Comparison of ENCODE assay signal across 21 mouse cellular contexts in the genomic region with DNA sequence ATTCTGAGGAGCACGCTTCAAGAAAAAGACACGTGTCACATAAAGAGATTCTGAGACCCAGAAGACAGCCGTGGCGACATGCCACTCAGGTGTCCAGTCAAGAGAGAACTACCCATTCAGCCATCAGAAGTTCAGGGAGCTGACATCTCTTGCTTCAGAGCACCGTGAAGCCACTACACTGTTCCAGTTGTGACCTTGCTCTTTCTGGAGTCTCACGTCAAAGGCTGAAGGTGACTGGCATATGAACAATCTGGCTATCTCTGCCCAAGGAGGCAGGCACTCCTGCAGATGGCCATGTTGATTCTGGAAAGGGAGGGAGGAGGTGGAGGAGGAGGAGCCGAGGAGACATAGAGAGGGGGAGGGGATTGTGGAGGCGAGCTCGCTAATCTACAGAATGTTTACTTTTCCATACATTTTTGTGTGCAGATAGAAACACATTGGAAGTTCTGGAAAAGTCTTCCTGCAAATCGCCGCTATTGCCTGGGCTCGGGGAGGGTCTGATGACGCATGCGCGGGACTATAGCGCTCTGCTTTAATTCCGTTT.
A peak's percentile ranks its signal among the peaks of the same experiment; 100 is the strongest.
DNase-seq lines count a peak whose midpoint lies in the region; ATAC-seq and TF ChIP-seq lines count a peak whose summit lies in the region.
"Had no signal": no experiment of that assay in that cellular context is flagged by ENCODE, and none has a peak within 500 bp of the region (broad histone marks: within the 10 kb centered on the region; RNA-seq: fewer than 3 reads in every experiment).

No protein-coding gene starts in this region.

- no peak for ATAC-seq in embryonic facial prominence, embryonic 13.5 days (ENCODE audit: insufficient number of reproducible peaks, insufficient read depth, low FRiP score, low TSS enrichment, low read depth)
- peak; percentile 35; the same call in 1 of the 2 replicates for ATAC-seq in lung, embryonic 14.5 days (ENCODE audit: insufficient read depth)
- peak; percentile 28; the same call in 1 of the 2 replicates for ATAC-seq in intestine, embryonic 16.5 days
- ATAC-seq: forebrain, embryonic 16.5 days had no signal

- no peak overlapping the region for H3K4me3 ChIP-seq in embryonic facial prominence, embryonic 13.5 days
- no peak overlapping the region for H3K4me3 ChIP-seq in embryonic facial prominence, embryonic 10.5 days
- H3K4me3 ChIP-seq in lung, embryonic 14.5 days (ENCODE audit: low read depth, low read length), result no peak overlapping the region
- 0 out of 2 replicates have a peak overlapping the region, but pooled peaks have one; percentile 4 for H3K4me3 ChIP-seq in intestine, embryonic 16.5 days (ENCODE audit: low read length)
- H3K4me3 ChIP-seq: embryonic facial prominence, embryonic 15.5 days; limb, embryonic 13.5 days; midbrain, embryonic 10.5 days had no signal

- no peaks in the 10 kb centered on the region for H3K9me3 ChIP-seq in embryonic facial prominence, embryonic 13.5 days
- no peaks in the 10 kb centered on the region for H3K9me3 ChIP-seq in embryonic facial prominence, embryonic 10.5 days
- H3K9me3 ChIP-seq in lung, embryonic 14.5 days (ENCODE audit: low read depth, low read length), result no peaks in the 10 kb centered on the region
- no peaks in the 10 kb centered on the region for H3K9me3 ChIP-seq in intestine, embryonic 16.5 days (ENCODE audit: control insufficient read depth, low read length)
- H3K9me3 ChIP-seq: embryonic facial prominence, embryonic 15.5 days; limb, embryonic 13.5 days; midbrain, embryonic 10.5 days had no signal

- H3K27ac ChIP-seq in embryonic facial prominence, embryonic 13.5 days, result no peak overlapping the region
- no peak overlapping the region for H3K27ac ChIP-seq in embryonic facial prominence, embryonic 10.5 days (replicated peaks)
- no peak overlapping the region for H3K27ac ChIP-seq in lung, embryonic 14.5 days (ENCODE audit: low read depth)
- no peak overlapping the region for H3K27ac ChIP-seq in intestine, embryonic 16.5 days (ENCODE audit: low read length)
- H3K27ac ChIP-seq: embryonic facial prominence, embryonic 15.5 days; hindbrain, embryonic 14.5 days; limb, embryonic 13.5 days; liver, embryonic 14.5 days; macrophage; midbrain, embryonic 10.5 days had no signal

- DNase-seq in embryonic facial prominence, embryonic 10.5 days (ENCODE audit: low spot score), result no peak
- DNase-seq in lung, embryonic 14.5 days, result peak; percentile 67
- DNase-seq in lung, postnatal 36 days, result no peak
- peak; percentile 14 for DNase-seq in yolk sac, embryonic 10.5 days (ENCODE audit: low spot score)
- DNase-seq in embryo, embryonic 9.5 days (ENCODE audit: extremely low spot score), result no peak
- DNase-seq: cerebellum, adult 11 months; cerebellum, postnatal 10 days; kidney, adult 11 months; retina, postnatal 1 day; right cerebral cortex, postnatal 4 days; thymus, postnatal 36 days had no signal

- no peaks in the 10 kb centered on the region for H3K27me3 ChIP-seq in embryonic facial prominence, embryonic 13.5 days
- no peaks in the 10 kb centered on the region for H3K27me3 ChIP-seq in embryonic facial prominence, embryonic 10.5 days (replicated peaks; ENCODE audit: low read depth, poor library complexity, severe bottlenecking)
- H3K27me3 ChIP-seq in lung, embryonic 14.5 days (ENCODE audit: insufficient read depth, low read length), result no peaks in the 10 kb centered on the region
- H3K27me3 ChIP-seq in intestine, embryonic 16.5 days (replicated peaks; ENCODE audit: control insufficient read depth, insufficient read depth, low read length), result no peaks in the 10 kb centered on the region
- H3K27me3 ChIP-seq: embryonic facial prominence, embryonic 15.5 days; limb, embryonic 13.5 days had no signal

- no peak overlapping the region for H3K9ac ChIP-seq in embryonic facial prominence, embryonic 13.5 days
- H3K9ac ChIP-seq in lung, embryonic 14.5 days, result no peak overlapping the region
- H3K9ac ChIP-seq in intestine, embryonic 16.5 days (ENCODE audit: low read depth, low read length), result no peak overlapping the region
- H3K9ac ChIP-seq: embryonic facial prominence, embryonic 15.5 days; hindbrain, embryonic 14.5 days; limb, embryonic 13.5 days; liver, embryonic 14.5 days had no signal

- no peak for TF ChIP-seq CTCF in lung, embryonic 14.5 days (IDR thresholded peaks at IDR 0.05; ENCODE audit: low read depth)

- WGBS in embryonic facial prominence, embryonic 13.5 days, result 74% methylated on average over 17 of the region's 17 CpGs
- WGBS in embryonic facial prominence, embryonic 10.5 days, result 83% methylated on average over 17 of the region's 17 CpGs
- WGBS in lung, embryonic 14.5 days, result 34% methylated on average over 17 of the region's 17 CpGs
- WGBS in intestine, embryonic 16.5 days, result 53% methylated on average over 17 of the region's 17 CpGs

- H3K36me3 ChIP-seq in embryonic facial prominence, embryonic 13.5 days, result no peaks in the 10 kb centered on the region
- no peaks in the 10 kb centered on the region for H3K36me3 ChIP-seq in embryonic facial prominence, embryonic 10.5 days (replicated peaks)
- no peaks in the 10 kb centered on the region for H3K36me3 ChIP-seq in lung, embryonic 14.5 days (ENCODE audit: insufficient read depth)
- H3K36me3 ChIP-seq in intestine, embryonic 16.5 days (ENCODE audit: control insufficient read depth, insufficient read depth, low read length), result no peaks in the 10 kb centered on the region
- H3K36me3 ChIP-seq: embryonic facial prominence, embryonic 15.5 days; limb, embryonic 13.5 days; midbrain, embryonic 10.5 days had no signal

- H3K4me2 ChIP-seq in embryonic facial prominence, embryonic 13.5 days, result peak overlapping the region; percentile 11; the same call in 1 of the 2 replicates
- H3K4me2 ChIP-seq in lung, embryonic 14.5 days, result peak overlapping the region; percentile 35
- peak overlapping the region; percentile 29 for H3K4me2 ChIP-seq in intestine, embryonic 16.5 days (ENCODE audit: low read depth, low read length)
- H3K4me2 ChIP-seq: embryonic facial prominence, embryonic 15.5 days; heart, embryonic 11.5 days; hindbrain, embryonic 14.5 days; limb, embryonic 13.5 days had no signal

- H3K4me1 ChIP-seq in embryonic facial prominence, embryonic 13.5 days, result peaks cover 8% of the 10 kb centered on the region
- H3K4me1 ChIP-seq in embryonic facial prominence, embryonic 10.5 days, result peaks cover 24% of the 10 kb centered on the region
- peaks cover 3% of the 10 kb centered on the region; the same call in 1 of the 2 replicates for H3K4me1 ChIP-seq in lung, embryonic 14.5 days (ENCODE audit: insufficient read depth)
- no peaks in the 10 kb centered on the region for H3K4me1 ChIP-seq in intestine, embryonic 16.5 days (ENCODE audit: control insufficient read depth, insufficient read depth, low read length)

Comparison
In these comparisons a context has a peak if more than half of its experiments do, and no peak if none do; other contexts are left out.
1. DNase-seq: peak in lung, embryonic 14.5 days (single experiment) and yolk sac, embryonic 10.5 days (single experiment); none in embryonic facial prominence, embryonic 10.5 days (single experiment), lung, postnatal 36 days (single experiment) and embryo, embryonic 9.5 days (single experiment).
2. Peak in every context shown above with its lines, with median percentiles within 50 percentile points of each other: H3K4me2 ChIP-seq.